Mouse (Mus musculus) forebrain, embryonic 14.5 days (tissue): ENCODE results near the gene Uchl3. TPM values are rescaled to one million over a fixed set of nuclear protein-coding genes. Genes with fewer than 3 reads are reported as not detected.

Source experiments
- ATAC-seq: fragments of 200-750 bp; cut with Nextera tagmentation; 2 replicates; pipeline ENCODE4 v1.8.0; 2017; ENCODE audit warnings: mild to moderate bottlenecking, moderate library complexity
- DNase-seq: peaks from one replicate; pipeline ENCODE4 v3.0.0-alpha.2; 2015; ENCODE audit warnings: low spot score
- H3K27ac ChIP-seq: fragments of 300-500 bp; sonication (generic); 2 replicates; pipeline ENCODE4 v1.5.1; 2014; ENCODE audit warnings: low read depth, mild to moderate bottlenecking, control low read depth, low read length, moderate library complexity
- H3K27me3 ChIP-seq: fragments of 300-500 bp; sonication (generic); replicated peaks from 2 replicates; pipeline ENCODE4 v1.6.1; 2014; ENCODE audit warnings: low read length, control low read depth, mixed read lengths; ENCODE audit not compliant: control insufficient read depth, insufficient read depth
- H3K36me3 ChIP-seq: fragments of 300-500 bp; sonication (generic); 2 replicates; pipeline ENCODE4 v1.6.1; 2014; ENCODE audit warnings: low read length, control low read depth; ENCODE audit not compliant: control insufficient read depth, insufficient read depth
- H3K4me1 ChIP-seq: fragments of 300-500 bp; sonication (generic); 2 replicates; pipeline ENCODE4 v1.6.1; 2014; ENCODE audit warnings: antibody characterized with exemption, low read length, control low read depth; ENCODE audit not compliant: control insufficient read depth, insufficient read depth
- H3K4me2 ChIP-seq: fragments of 300-500 bp; sonication (generic); 2 replicates; pipeline ENCODE4 v1.6.1; 2014; ENCODE audit warnings: mild to moderate bottlenecking, control low read depth, low read length
- H3K4me3 ChIP-seq: fragments of 300-500 bp; sonication (generic); 2 replicates; pipeline ENCODE4 v1.5.1; 2014; ENCODE audit warnings: low read depth, low read length, control low read depth
- H3K9ac ChIP-seq: fragments of 300-500 bp; sonication (generic); 2 replicates; pipeline ENCODE4 v1.6.1; 2014; ENCODE audit warnings: mild to moderate bottlenecking, low read length, control low read depth, moderate library complexity
- H3K9me3 ChIP-seq: fragments of 300-500 bp; sonication (generic); replicated peaks from 2 replicates; pipeline ENCODE4 v1.6.1; 2016; ENCODE audit warnings: low read length, control low read depth, mixed read lengths; ENCODE audit not compliant: control insufficient read depth
- WGBS: fragments of 180-500 bp; shearing (Covaris S2); extraction: QIAGEN DNeasy Blood & Tissue Kit; methylation state at CpG from one replicate; pipeline ENCODE4 v1.1.7; 2014; 5-methylcytosine and 5-hydroxymethylcytosine counted together
- polyA plus RNA-seq: library from polyadenylated mRNA; unstranded; fragments of >200 nt; fragmentation: Nextera tagmentation; extraction: Ambion mirVana; gene quantifications from 2 replicates; pipeline ENCODE4 v1.2.1, GENCODE M21; 2014

The Uchl3 gene
- polyA plus RNA-seq = 260 and 265 TPM in 2 replicates

GRCm38 (mm10) chr14:101653581-101654525, at the start of gene Uchl3:
Gene Uchl3 (plus strand): TSS chr14:101653967.
- ATAC-seq (peak; percentile 92), DNase-seq (peak; percentile 98)
- Histone ChIP-seq H3K27me3 (no peaks in the 10 kb centered on the region), H3K36me3 (no peaks in the 10 kb centered on the region), H3K4me1 (0 out of 2 replicates have a peak, but pooled peaks cover 2% of the 10 kb centered on the region), H3K27ac (peak within 1 kb of the TSS; percentile 66; the same call in 1 of the 2 replicates), H3K4me2 (peak within 1 kb of the TSS; percentile 70), H3K9me3 (no peaks in the 10 kb centered on the region), H3K9ac (peak within 1 kb of the TSS; percentile 92), H3K4me3 (peak within 1 kb of the TSS; percentile 98)
- WGBS = under 1% methylated on average over 65 of the region's 81 CpGs

- Histone ChIP-seq H3K36me3 (no peaks in the 10 kb centered on the region), H3K27ac (no peak overlapping the region), H3K4me3 (no peak overlapping the region), H3K9ac (no peak overlapping the region), H3K4me2 (no peak overlapping the region), H3K9me3 (no peaks in the 10 kb centered on the region), H3K27me3 (0 out of 2 replicates have a peak, but pooled peaks cover 9% of the 10 kb centered on the region), H3K4me1 (no peaks in the 10 kb centered on the region)
- DNase-seq = no peak
- 65% methylated on average over 2 of the region's 2 CpGs for WGBS
- no peak for ATAC-seq
These were observed 47.9 kb upstream of the Uchl3 start for GRCm38 (mm10) chr14:101605843-101606242.

DNA sequence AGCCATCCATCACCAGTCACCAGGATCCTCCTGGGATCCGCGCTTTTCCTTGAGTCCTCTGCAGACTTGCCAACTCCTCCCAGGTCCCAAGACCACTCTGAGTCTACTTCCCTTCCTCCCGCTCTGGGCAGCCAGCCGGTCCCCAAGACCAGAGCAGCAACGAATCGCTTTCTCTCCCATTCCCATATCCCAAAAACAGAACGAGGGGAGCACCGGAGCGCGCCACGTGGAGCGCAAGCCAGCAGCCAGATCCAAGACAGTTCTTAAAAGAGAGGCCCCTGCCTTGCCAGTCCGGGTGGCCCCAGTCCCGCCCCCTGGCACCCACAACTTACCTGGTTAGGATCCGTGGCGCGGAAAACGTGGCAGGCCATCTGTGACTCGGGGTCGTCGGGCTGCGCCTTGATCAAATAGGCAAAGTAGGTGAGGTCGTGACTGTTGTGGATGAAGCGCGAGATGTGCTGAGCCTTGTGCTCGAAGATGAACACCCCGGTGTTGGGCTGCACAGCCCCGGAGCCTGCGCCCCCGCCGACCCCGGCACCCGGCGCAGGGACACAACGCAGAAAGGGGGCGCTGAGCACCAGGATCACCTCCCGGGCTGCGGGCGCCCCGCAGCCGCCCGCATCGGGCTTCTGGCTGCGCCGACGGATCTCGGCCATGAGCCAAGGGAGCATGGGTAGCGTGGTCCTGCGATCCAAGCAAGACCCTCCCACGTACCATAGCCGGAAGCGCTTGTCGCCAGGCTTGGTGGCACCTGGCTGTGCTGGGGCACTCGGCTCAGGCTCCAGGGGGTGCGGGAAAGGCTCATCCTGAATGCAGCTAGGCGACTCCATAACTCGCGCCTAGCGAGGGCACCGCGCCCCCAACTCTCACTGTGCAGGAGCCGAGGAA, 45.9 kb upstream of the Uchl3 start:
- 0 out of 2 replicates have a peak, but pooled peaks cover 9% of the 10 kb centered on the region for H3K27me3 ChIP-seq
- no peaks in the 10 kb centered on the region for H3K36me3 ChIP-seq
- H3K27ac ChIP-seq = peak overlapping the region; percentile 44; the same call in 1 of the 2 replicates
- peak overlapping the region; percentile 79 for H3K4me3 ChIP-seq
- H3K4me2 ChIP-seq = peak overlapping the region; percentile 96
- DNase-seq (peak; percentile 52), ATAC-seq (peak; percentile 59)
- WGBS = under 1% methylated on average over 61 of the region's 62 CpGs
- H3K9me3 ChIP-seq = no peaks in the 10 kb centered on the region
- H3K4me1 ChIP-seq = no peaks in the 10 kb centered on the region
- peak overlapping the region; percentile 78 for H3K9ac ChIP-seq

GRCm38 (mm10) chr14:101608519-101609368, 45.0 kb upstream of the Uchl3 start, which contains the start of gene Tbc1d4:
Gene Tbc1d4 (minus strand): TSS chr14:101609191.
- Histone ChIP-seq H3K4me1 (no peaks in the 10 kb centered on the region), H3K36me3 (no peaks in the 10 kb centered on the region), H3K27me3 (0 out of 2 replicates have a peak, but pooled peaks cover 9% of the 10 kb centered on the region), H3K4me2 (peak within 1 kb of the TSS; percentile 96), H3K27ac (peak within 1 kb of the TSS; percentile 44; the same call in 1 of the 2 replicates), H3K4me3 (peak within 1 kb of the TSS; percentile 79), H3K9me3 (no peaks in the 10 kb centered on the region), H3K9ac (peak within 1 kb of the TSS; percentile 78)
- DNase-seq (peak; percentile 88), ATAC-seq (peak; percentile 86)
- WGBS = under 1% methylated on average over 59 of the region's 62 CpGs

DNA sequence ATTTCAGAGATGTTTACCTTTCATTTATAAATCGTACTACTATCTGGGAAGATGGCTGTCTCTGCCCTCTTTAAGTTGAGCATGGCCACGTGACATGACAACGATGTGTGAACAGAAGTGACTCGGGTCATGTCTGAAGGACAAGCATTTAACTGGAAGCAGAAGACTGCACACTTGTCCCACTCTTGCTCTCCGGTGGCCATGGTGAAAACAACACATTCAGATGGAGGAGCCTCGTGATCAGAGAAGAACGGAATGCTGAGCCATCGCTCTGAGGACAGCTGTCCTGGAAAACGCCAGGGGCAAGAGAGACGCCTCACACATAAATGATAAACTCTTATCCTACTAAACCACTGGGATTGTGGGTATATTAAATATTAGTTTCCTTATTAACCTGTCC, 43.1 kb upstream of the Uchl3 start:
- H3K4me3 ChIP-seq = no peak overlapping the region
- no peak for DNase-seq
- H3K9me3 ChIP-seq = no peaks in the 10 kb centered on the region
- no peak overlapping the region for H3K9ac ChIP-seq
- 89% methylated on average over 10 of the region's 10 CpGs for WGBS
- H3K4me1 ChIP-seq = no peaks in the 10 kb centered on the region
- H3K4me2 ChIP-seq = no peak overlapping the region
- 0 out of 2 replicates have a peak, but pooled peaks cover 9% of the 10 kb centered on the region for H3K27me3 ChIP-seq
- H3K27ac ChIP-seq = no peak overlapping the region
- H3K36me3 ChIP-seq = no peaks in the 10 kb centered on the region
- no peak for ATAC-seq

DNA sequence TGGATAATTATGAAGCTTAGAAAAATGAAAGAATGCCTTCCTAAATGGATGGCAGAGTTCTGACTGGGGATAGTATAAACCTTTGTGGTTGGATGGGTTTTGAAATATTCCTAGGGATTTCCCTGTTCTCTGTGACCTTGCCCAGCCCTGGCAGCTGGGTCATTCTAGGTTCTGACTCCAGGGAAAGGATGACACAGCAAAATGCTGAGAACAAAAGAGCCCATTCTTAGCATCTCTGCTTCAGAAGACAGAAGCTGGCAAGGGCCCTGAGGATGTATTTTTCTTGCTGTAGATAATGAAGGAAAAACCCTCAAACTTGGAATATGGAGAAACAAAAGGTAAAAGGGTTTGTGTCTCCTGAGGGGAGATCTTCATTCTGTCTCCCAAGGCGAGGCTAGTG, 40.6 kb upstream of the Uchl3 start:
- H3K27me3 ChIP-seq = no peaks in the 10 kb centered on the region
- H3K4me2 ChIP-seq = no peak overlapping the region
- no peak overlapping the region for H3K27ac ChIP-seq
- no peak overlapping the region for H3K4me3 ChIP-seq
- ATAC-seq = no peak
- DNase-seq = no peak
- no peak overlapping the region for H3K9ac ChIP-seq
- WGBS = 33% methylated on average over 1 of the region's 1 CpGs
- no peaks in the 10 kb centered on the region for H3K9me3 ChIP-seq
- H3K36me3 ChIP-seq = no peaks in the 10 kb centered on the region
- no peaks in the 10 kb centered on the region for H3K4me1 ChIP-seq

DNA sequence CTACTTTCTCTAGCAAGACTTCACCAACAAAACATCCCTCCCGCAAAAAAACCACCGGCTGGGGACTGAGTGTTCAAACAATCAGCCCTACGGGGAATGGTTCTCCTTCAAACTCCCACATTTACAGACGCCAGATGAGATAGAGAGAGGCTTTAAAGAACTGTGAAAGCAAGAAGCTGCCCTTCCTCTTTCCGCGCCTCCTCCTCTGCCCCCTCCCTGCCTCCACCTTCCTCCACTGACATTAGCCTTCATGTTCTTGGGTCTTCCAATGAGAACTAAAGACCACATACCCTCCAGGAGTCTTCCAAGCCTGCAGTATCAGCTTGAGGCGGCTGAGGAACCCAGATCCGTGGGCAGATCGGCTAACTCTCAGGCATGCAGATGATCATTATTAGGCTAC, 37.6 kb upstream of the Uchl3 start:
- Histone ChIP-seq H3K4me1 (no peaks in the 10 kb centered on the region), H3K9me3 (no peaks in the 10 kb centered on the region), H3K4me2 (no peak overlapping the region), H3K27me3 (no peaks in the 10 kb centered on the region), H3K9ac (no peak overlapping the region), H3K4me3 (no peak overlapping the region), H3K36me3 (no peaks in the 10 kb centered on the region), H3K27ac (no peak overlapping the region)
- ATAC-seq (no peak), DNase-seq (no peak)
- WGBS = 86% methylated on average over 9 of the region's 9 CpGs

DNA sequence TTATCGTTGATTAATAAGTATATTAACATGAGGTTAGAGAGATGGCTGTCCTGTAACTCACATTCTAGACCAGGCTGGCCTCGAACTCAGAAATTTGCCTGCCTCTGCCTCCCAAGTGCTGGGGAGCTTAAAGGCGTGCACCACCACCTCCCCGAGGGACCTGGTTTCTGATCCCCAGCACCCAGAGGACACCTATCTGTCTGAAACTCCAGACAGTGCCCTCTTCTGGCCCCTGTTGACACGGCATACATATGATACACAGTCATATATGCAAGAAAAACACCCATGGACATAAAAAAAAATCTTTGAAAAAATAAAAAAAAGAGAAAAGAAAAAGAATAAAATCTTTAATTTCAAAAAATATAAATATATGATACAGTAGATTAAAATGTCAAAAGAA, 36.1 kb upstream of the Uchl3 start:
- Histone ChIP-seq H3K9ac (no peak overlapping the region), H3K36me3 (no peaks in the 10 kb centered on the region), H3K9me3 (no peaks in the 10 kb centered on the region), H3K27me3 (no peaks in the 10 kb centered on the region), H3K4me2 (no peak overlapping the region), H3K4me3 (no peak overlapping the region), H3K4me1 (no peaks in the 10 kb centered on the region), H3K27ac (no peak overlapping the region)
- whole genome bisulfite sequencing = 91% methylated on average over 5 of the region's 5 CpGs
- ATAC-seq = no peak
- no peak for DNase-seq
